Mouse (Mus musculus) midbrain, embryonic 10.5 days (tissue): Measurements from ENCODE around the gene Prss48. TPM values are rescaled to one million over a fixed set of nuclear protein-coding genes. Genes with fewer than 3 reads are reported as not detected.

Source experiments
- DNase-seq: peaks from one replicate; pipeline ENCODE4 v3.0.0-alpha.2; 2017; ENCODE audit warnings: low spot score
- H3K27ac ChIP-seq: fragments of 300-500 bp; sonication (generic); replicated peaks from 2 replicates; pipeline ENCODE4 v1.5.1; 2016; ENCODE audit warnings: mild to moderate bottlenecking
- H3K27me3 ChIP-seq: fragments of 300-500 bp; sonication (generic); 2 replicates; pipeline ENCODE4 v1.6.1; 2016; ENCODE audit warnings: low read depth, mild to moderate bottlenecking; ENCODE audit not compliant: poor library complexity, severe bottlenecking
- H3K36me3 ChIP-seq: fragments of 300-500 bp; sonication (generic); 2 replicates; pipeline ENCODE4 v1.6.1; 2016; ENCODE audit warnings: mild to moderate bottlenecking, moderate library complexity
- H3K4me1 ChIP-seq: fragments of 300-500 bp; sonication (generic); 2 replicates; pipeline ENCODE4 v1.6.1; 2016
- H3K4me3 ChIP-seq: fragments of 300-500 bp; sonication (generic); 2 replicates; pipeline ENCODE4 v1.5.1; 2016; ENCODE audit warnings: mild to moderate bottlenecking, moderate library complexity
- H3K9me3 ChIP-seq: fragments of 300-500 bp; sonication (generic); replicated peaks from 2 replicates; pipeline ENCODE4 v1.6.1; 2016; ENCODE audit warnings: mild to moderate bottlenecking
- WGBS: fragments of 180-500 bp; shearing (Covaris S2); methylation state at CpG from one replicate; pipeline ENCODE4 v1.1.7; 2016; 5-methylcytosine and 5-hydroxymethylcytosine counted together
- polyA plus RNA-seq: library from polyadenylated mRNA; unstranded; fragments of >200 nt; fragmentation: Nextera tagmentation; extraction: Ambion mirVana; gene quantifications from 2 replicates; pipeline ENCODE4 v1.2.1, GENCODE M21; 2016

The Prss48 gene
- polyA plus RNA-seq, 1 experiment from 2014 or later, result not detected

DNA sequence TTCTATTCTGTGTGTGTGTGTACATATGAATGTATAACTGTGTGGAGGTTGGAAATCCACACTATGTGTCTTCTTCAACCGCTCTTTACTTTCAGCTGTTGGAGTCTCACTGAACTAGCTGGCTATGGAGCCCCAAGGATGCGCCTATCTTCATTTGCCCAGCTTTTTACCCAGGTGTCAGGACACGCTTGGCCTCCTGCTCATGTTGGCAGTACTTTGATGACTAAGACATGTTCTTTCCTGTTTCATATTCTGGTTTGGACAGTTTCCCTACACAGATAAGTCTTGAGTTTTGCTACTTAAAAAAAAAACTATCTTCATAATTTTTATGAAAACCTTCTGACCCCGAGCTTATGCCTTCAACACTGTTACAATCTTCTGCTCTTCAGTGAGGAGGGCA, 36.8 kb downstream of the Prss48 start:
- no peak for DNase-seq
- Histone ChIP-seq H3K27ac (no peak overlapping the region), H3K4me3 (no peak overlapping the region), H3K27me3 (no peaks in the 10 kb centered on the region; the same call in 1 of the 2 replicates), H3K4me1 (peaks cover under 1% of the 10 kb centered on the region), H3K36me3 (no peaks in the 10 kb centered on the region), H3K9me3 (peaks cover 9% of the 10 kb centered on the region)
- 86% methylated on average over 4 of the region's 4 CpGs for WGBS

DNA sequence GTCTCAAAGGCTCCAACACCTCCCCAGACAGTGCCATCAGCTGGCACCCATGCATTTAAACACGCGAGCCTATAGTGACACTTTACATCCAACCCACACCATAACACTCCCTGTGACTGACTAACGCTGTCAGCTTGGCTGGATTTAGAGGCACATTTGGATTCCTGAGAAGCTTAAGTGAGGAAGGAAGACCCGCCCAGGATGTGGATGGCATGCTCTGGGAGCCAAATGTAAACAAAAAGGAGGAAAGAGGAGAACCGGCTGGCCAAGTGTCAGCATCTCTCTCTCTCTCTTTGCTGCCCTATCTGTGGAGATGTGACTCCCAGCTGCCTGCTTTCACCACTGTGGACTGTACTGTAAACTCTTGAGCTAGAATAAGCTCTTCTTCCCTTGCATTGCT, 41.2 kb downstream of the Prss48 start:
- 46% methylated on average over 5 of the region's 5 CpGs for WGBS

DNA sequence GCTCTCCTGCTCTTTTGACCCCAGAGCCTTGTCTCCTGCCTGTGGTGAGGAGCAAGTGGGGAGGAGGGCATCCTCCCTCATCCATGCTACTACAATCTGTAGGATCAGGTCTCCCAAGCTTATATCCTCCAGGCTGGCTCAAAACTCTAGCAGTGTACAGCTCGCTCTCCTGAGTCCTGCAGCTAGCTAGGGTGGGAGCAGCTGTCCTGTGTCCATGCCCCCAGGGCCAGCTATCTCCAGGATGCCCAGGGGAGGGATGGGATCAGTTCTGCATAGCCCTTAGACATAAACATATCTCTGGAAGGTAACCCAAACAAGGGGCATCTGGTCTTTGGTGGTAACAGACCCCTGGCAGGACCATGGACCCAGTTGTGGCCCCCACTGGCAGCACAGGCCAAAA, 42.6 kb downstream of the Prss48 start:
- DNase-seq, result no peak
- Histone ChIP-seq H3K4me3 (no peak overlapping the region), H3K9me3 (peaks cover 9% of the 10 kb centered on the region), H3K27me3 (no peaks in the 10 kb centered on the region), H3K4me1 (no peaks in the 10 kb centered on the region), H3K36me3 (no peaks in the 10 kb centered on the region), H3K27ac (no peak overlapping the region)
- WGBS, result 80% methylated on average over 1 of the region's 1 CpGs

More for the DNA sequence above, 41.2 kb downstream of the Prss48 start:
- no peak for DNase-seq
- Histone ChIP-seq H3K27ac (no peak overlapping the region), H3K9me3 (peaks cover 9% of the 10 kb centered on the region), H3K4me3 (no peak overlapping the region), H3K27me3 (no peaks in the 10 kb centered on the region), H3K4me1 (no peaks in the 10 kb centered on the region), H3K36me3 (no peaks in the 10 kb centered on the region)

DNA sequence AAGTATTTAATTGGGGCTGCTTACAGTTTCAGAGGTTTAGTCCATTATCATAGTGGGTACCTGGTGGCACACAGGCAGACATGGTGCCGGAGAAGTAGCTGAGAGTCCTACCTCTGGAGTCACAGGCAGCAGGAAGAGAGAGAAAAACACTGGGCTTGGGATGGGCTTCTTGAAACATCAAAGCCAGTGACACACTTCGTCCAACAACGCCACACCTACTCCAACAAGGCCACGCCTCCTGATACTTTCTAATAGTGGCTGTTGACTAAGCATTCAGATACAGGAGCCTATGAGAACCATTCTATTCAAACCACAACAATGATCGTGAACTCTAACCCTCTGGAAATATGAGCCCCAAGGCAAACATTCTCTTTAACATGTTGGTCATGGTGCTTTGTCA, 46.6 kb downstream of the Prss48 start:
- no peaks in the 10 kb centered on the region for H3K36me3 ChIP-seq
- no peak for DNase-seq
- H3K27ac ChIP-seq, result no peak overlapping the region
- H3K27me3 ChIP-seq, result no peaks in the 10 kb centered on the region
- H3K4me1 ChIP-seq, result no peaks in the 10 kb centered on the region
- WGBS, result 86% methylated on average over 5 of the region's 5 CpGs
- no peaks in the 10 kb centered on the region for H3K9me3 ChIP-seq
- no peak overlapping the region for H3K4me3 ChIP-seq

DNA sequence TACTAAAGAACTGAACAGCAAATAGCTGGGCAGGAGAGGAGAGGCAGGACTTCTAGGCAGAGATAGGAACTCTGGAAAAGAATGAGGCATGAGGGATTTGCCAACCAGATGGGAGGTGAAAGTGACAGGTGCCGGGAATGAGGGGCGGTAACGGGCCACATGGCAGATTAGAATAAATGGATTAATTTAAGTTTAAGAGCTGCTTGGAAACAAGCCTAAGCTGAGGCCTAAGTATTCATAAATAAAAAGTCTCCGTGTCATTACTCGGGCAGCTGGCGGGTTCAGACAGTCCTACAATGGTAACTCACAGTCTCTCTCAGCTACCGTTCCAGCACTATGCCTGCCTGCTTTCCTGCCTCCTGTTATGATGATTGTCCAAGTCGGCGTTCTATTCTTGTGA, 47.0 kb downstream of the Prss48 start:
- no peaks in the 10 kb centered on the region for H3K27me3 ChIP-seq
- H3K4me1 ChIP-seq, result no peaks in the 10 kb centered on the region
- H3K4me3 ChIP-seq, result no peak overlapping the region
- H3K27ac ChIP-seq, result no peak overlapping the region
- H3K36me3 ChIP-seq, result no peaks in the 10 kb centered on the region
- H3K9me3 ChIP-seq, result no peaks in the 10 kb centered on the region
- WGBS, result 94% methylated on average over 9 of the region's 9 CpGs
- DNase-seq, result no peak

DNA sequence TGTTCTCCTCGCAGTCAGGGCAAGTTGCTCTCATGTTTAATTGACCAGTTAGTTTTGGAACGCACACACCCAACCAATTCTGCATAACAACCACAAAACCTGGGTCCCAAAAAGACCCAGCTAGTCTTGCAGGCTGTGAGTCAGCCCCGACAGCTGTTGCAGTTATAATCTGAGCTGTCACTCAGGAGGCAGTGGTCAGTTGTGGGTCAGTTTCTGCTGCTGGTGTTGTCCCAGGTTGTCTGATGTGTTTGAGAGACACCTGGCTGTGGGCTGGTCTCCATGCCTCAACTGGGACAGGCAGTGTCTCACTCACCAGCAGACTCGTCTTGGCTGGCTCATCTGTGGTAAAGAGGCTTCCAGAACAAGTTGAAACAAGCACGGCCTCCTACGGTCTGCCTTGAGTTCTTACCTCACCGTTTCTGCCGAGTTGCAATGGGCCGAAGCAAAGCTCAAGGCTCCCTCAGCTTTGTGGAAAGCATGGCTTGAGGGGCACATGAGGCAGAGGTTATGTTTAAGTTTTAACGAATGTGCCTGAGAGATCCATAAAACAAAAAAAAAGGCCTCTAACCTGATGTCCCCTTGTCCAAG, 49.5 kb downstream of the Prss48 start:
- H3K27me3 ChIP-seq, result no peaks in the 10 kb centered on the region
- no peak for DNase-seq
- WGBS, result 88% methylated on average over 10 of the region's 10 CpGs
- H3K4me3 ChIP-seq, result no peak overlapping the region
- no peaks in the 10 kb centered on the region for H3K9me3 ChIP-seq
- no peaks in the 10 kb centered on the region for H3K36me3 ChIP-seq
- H3K27ac ChIP-seq, result no peak overlapping the region
- no peaks in the 10 kb centered on the region for H3K4me1 ChIP-seq

DNA sequence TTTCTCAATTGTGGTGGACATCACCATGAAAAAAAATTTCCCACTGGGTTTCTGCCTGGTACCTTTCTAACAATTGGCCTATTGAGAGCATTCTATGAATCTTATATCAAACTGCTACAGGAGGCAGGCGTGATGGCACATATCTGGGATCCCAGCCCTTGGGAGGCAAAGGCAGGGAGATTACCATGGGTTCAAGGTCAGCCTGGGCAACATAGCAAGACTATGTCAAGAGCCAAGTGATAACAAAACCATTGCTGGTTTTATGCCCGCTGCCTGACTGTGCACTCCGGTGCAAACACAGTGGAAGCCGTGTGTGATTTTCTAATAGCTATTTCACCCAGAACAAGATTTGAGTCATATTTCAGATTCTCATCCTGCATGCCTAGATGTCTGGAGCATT, 51.4 kb downstream of the Prss48 start:
- 0 out of 2 replicates have a peak, but pooled peaks cover 3% of the 10 kb centered on the region for H3K4me1 ChIP-seq
- 93% methylated on average over 4 of the region's 4 CpGs for WGBS
- no peak overlapping the region for H3K27ac ChIP-seq
- H3K9me3 ChIP-seq, result no peaks in the 10 kb centered on the region
- H3K36me3 ChIP-seq, result no peaks in the 10 kb centered on the region
- H3K4me3 ChIP-seq, result no peak overlapping the region
- no peaks in the 10 kb centered on the region for H3K27me3 ChIP-seq
- no peak for DNase-seq

Other genes with a start within 250 kb of the Prss48 start
- 0.27 and 0.50 TPM in 2 replicates for gene Fam160a1, start 185.2 kb downstream of the Prss48 start, polyA plus RNA-seq
- gene Glt28d2, start 115.0 kb downstream of the Prss48 start, polyA plus RNA-seq, result 0.16 TPM in 1 of 2 replicates, not detected in the other
- gene Gm37240, start 115.0 kb downstream of the Prss48 start, polyA plus RNA-seq, result 0.21 and 0.44 TPM in 2 replicates
- 6.8 and 6.9 TPM in 2 replicates for gene Sh3d19, start 31.4 kb downstream of the Prss48 start, polyA plus RNA-seq
- 943 and 1,130 TPM in 2 replicates for gene Rps3a1, start 140.2 kb upstream of the Prss48 start, polyA plus RNA-seq
- gene Lrba, start 222.2 kb upstream of the Prss48 start, polyA plus RNA-seq, result 3.6 and 6.3 TPM in 2 replicates